Mouse (Mus musculus) hindbrain, embryonic 16.5 days (tissue): ENCODE results near the gene Gch1. TPM values are rescaled to one million over a fixed set of nuclear protein-coding genes. Genes with fewer than 3 reads are reported as not detected.
"Not testable (repeated sequence)": the region's sequence is repeated elsewhere in the genome, so short reads cannot be mapped to it uniquely, and the experiment has no call there.

Experiments
- ATAC-seq: fragments of 200-750 bp; cut with Nextera tagmentation; 2 replicates; pipeline ENCODE4 v1.8.0; 2017; ENCODE audit warnings: moderate TSS enrichment, moderate library complexity
- H3K27ac ChIP-seq: fragments of 300-500 bp; sonication (generic); 2 replicates; pipeline ENCODE4 v1.5.1; 2014; ENCODE audit warnings: low read depth, mild to moderate bottlenecking, control low read depth, low read length, moderate library complexity
- H3K27me3 ChIP-seq: fragments of 300-500 bp; sonication (generic); replicated peaks from 2 replicates; pipeline ENCODE4 v1.6.1; 2014; ENCODE audit warnings: low read length; ENCODE audit not compliant: control insufficient read depth, insufficient read depth
- H3K36me3 ChIP-seq: fragments of 300-500 bp; sonication (generic); 2 replicates; pipeline ENCODE4 v1.6.1; 2014; ENCODE audit warnings: mild to moderate bottlenecking, low read length, moderate library complexity, mixed read lengths; ENCODE audit not compliant: control insufficient read depth, insufficient read depth
- H3K4me1 ChIP-seq: fragments of 300-500 bp; sonication (generic); 2 replicates; pipeline ENCODE4 v1.6.1; 2014; ENCODE audit warnings: low read depth, low read length; ENCODE audit not compliant: control insufficient read depth, insufficient read depth
- H3K4me2 ChIP-seq: fragments of 300-500 bp; sonication (generic); 2 replicates; pipeline ENCODE4 v1.6.1; 2014; ENCODE audit warnings: mild to moderate bottlenecking, low read length, control low read depth, moderate library complexity
- H3K4me3 ChIP-seq: fragments of 300-500 bp; sonication (generic); 2 replicates; pipeline ENCODE4 v1.5.1; 2014; ENCODE audit warnings: mild to moderate bottlenecking, low read length, control low read depth, moderate library complexity
- H3K9ac ChIP-seq: fragments of 300-500 bp; sonication (generic); 2 replicates; pipeline ENCODE4 v1.6.1; 2014; ENCODE audit warnings: low read depth, mild to moderate bottlenecking, control low read depth, low read length, moderate library complexity
- H3K9me3 ChIP-seq: fragments of 300-500 bp; sonication (generic); 2 replicates; pipeline ENCODE4 v1.6.1; 2014; ENCODE audit warnings: mild to moderate bottlenecking, low read length, moderate library complexity; ENCODE audit not compliant: control insufficient read depth
- WGBS: fragments of 180-500 bp; shearing (Covaris S2); extraction: QIAGEN DNeasy Blood & Tissue Kit; methylation state at CpG from one replicate; pipeline ENCODE4 v1.1.7; 2014; 5-methylcytosine and 5-hydroxymethylcytosine counted together
- polyA plus RNA-seq: library from polyadenylated mRNA; unstranded; fragments of >200 nt; fragmentation: Nextera tagmentation; extraction: Ambion mirVana; gene quantifications from 2 replicates; pipeline ENCODE4 v1.2.1, GENCODE M21; 2015

The Gch1 gene
- polyA plus RNA-seq, 1 experiment from 2014 or later: 6.3 TPM

DNA sequence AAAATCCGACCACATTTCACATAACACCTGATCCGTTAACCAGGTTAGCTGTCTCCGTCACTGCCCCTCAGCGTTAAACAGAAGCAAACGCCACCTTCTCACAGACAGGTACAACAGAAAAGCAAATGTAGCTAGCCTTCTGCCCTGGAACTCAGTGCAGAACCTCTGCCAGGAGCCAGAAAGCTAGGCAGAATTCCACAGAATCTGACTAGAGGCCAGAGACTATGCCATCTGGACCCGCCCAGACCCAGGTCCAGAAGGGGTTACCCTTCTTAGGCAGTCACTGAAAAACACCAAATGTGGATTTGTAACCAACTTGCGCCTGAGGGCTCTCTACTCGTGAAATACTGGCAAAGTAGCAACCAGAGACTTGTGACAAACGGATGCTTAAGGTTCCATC lies 77.9 kb downstream of the Gch1 start:
- no peak for ATAC-seq
- no peak overlapping the region for H3K4me3 ChIP-seq
- no peaks in the 10 kb centered on the region for H3K36me3 ChIP-seq
- no peaks in the 10 kb centered on the region for H3K27me3 ChIP-seq
- H3K9me3 ChIP-seq: no peaks in the 10 kb centered on the region
- 57% methylated on average over 9 of the region's 9 CpGs for WGBS
- no peak overlapping the region for H3K27ac ChIP-seq
- no peaks in the 10 kb centered on the region for H3K4me1 ChIP-seq
- no peak overlapping the region for H3K4me2 ChIP-seq
- H3K9ac ChIP-seq: no peak overlapping the region

DNA sequence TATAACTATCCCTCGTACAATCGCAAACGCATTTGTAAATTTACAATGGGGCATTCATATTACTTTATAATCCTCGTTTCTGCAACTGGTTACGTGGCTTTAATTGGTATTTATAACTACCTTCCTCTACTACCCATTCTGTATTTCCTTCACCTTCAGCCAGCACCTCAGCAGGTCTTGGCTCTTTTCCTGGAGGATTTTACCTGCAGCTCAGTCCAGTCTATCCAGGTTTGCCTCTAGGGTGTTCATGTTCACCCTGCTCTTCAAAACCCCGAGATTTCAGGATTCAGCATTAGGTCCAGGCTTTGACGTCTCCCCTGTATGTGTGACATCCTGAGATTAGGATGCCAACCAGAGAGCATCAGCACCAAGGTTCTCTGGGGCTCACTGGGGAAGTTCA lies 78.8 kb downstream of the Gch1 start:
- not testable (repeated sequence) for H3K9me3 ChIP-seq, ATAC-seq, H3K4me3 ChIP-seq, H3K27me3 ChIP-seq, H3K4me1 ChIP-seq, H3K36me3 ChIP-seq, H3K4me2 ChIP-seq, H3K9ac ChIP-seq, H3K27ac ChIP-seq
- WGBS: 88% methylated on average over 5 of the region's 7 CpGs

DNA sequence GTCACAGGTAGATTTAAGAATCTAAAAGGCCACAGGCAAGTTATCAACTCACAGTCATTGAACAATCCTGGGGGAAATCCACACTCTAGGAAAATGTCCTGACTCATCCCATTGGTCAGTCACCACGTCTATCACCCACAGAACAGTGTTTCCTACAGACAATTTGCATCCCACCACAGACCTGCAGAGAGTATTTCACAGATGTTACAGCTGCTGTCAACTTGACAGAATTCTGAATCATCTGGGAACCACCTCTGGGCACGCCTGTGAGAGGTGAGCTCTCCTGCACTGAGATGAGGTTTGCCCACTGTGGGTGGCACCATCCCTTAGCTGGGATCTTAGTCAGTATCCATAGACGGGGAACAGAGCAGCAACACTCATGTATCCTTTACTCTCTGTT lies 81.8 kb downstream of the Gch1 start:
- no peaks in the 10 kb centered on the region for H3K4me1 ChIP-seq
- H3K9ac ChIP-seq: no peak overlapping the region
- H3K27ac ChIP-seq: no peak overlapping the region
- no peak overlapping the region for H3K4me2 ChIP-seq
- no peak for ATAC-seq
- H3K4me3 ChIP-seq: no peak overlapping the region
- no peaks in the 10 kb centered on the region for H3K27me3 ChIP-seq
- H3K9me3 ChIP-seq: no peaks in the 10 kb centered on the region
- H3K36me3 ChIP-seq: 0 out of 2 replicates have a peak, but pooled peaks cover 2% of the 10 kb centered on the region
- WGBS: 89% methylated on average over 3 of the region's 3 CpGs

DNA sequence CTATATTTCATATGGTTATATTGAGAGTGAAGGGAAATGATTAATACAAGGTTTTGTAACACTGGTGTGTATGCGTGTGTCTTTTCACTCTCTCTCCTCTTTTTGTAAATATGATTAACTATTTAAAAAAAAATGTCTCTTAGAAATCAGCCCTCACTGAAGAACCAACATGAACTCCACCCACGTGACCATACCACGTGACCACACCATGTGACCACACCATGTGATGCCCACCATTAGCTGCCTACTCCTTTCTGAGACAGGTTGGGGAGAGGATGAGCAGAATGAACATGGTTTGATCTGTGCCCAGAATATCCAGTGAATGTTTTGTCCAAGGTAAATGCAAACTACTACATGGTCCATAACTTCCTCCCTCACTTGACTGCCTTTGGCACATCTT lies 83.5 kb downstream of the Gch1 start:
- 96% methylated on average over 3 of the region's 3 CpGs for whole genome bisulfite sequencing

DNA sequence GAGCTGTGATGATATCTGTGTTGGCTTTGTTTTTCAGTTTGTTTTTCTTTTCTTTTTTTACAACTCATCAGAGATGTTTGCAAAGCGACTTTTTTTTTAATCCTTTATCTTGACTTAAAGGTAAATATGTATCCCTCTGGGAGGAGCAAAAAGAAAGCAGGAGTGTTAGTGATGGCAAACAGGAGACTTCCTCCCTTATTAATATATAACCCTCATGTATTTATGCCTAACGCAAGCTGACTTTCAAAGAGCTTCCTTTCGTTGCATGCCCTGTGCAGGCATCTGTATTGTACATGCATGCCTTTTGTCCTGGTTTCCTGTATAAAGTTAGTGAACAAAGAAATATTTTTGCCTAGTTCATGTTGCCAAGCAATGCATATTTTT lies 84.0 kb downstream of the Gch1 start:
- H3K36me3 ChIP-seq: 0 out of 2 replicates have a peak, but pooled peaks cover 2% of the 10 kb centered on the region
- no peak overlapping the region for H3K4me2 ChIP-seq

More for the DNA sequence above, 83.5 kb downstream of the Gch1 start:
- no peaks in the 10 kb centered on the region for H3K27me3 ChIP-seq
- ATAC-seq: no peak
- H3K4me1 ChIP-seq: no peaks in the 10 kb centered on the region
- H3K4me3 ChIP-seq: no peak overlapping the region
- H3K9me3 ChIP-seq: no peaks in the 10 kb centered on the region
- no peak overlapping the region for H3K27ac ChIP-seq
- H3K4me2 ChIP-seq: no peak overlapping the region
- H3K36me3 ChIP-seq: 0 out of 2 replicates have a peak, but pooled peaks cover 2% of the 10 kb centered on the region
- no peak overlapping the region for H3K9ac ChIP-seq

DNA sequence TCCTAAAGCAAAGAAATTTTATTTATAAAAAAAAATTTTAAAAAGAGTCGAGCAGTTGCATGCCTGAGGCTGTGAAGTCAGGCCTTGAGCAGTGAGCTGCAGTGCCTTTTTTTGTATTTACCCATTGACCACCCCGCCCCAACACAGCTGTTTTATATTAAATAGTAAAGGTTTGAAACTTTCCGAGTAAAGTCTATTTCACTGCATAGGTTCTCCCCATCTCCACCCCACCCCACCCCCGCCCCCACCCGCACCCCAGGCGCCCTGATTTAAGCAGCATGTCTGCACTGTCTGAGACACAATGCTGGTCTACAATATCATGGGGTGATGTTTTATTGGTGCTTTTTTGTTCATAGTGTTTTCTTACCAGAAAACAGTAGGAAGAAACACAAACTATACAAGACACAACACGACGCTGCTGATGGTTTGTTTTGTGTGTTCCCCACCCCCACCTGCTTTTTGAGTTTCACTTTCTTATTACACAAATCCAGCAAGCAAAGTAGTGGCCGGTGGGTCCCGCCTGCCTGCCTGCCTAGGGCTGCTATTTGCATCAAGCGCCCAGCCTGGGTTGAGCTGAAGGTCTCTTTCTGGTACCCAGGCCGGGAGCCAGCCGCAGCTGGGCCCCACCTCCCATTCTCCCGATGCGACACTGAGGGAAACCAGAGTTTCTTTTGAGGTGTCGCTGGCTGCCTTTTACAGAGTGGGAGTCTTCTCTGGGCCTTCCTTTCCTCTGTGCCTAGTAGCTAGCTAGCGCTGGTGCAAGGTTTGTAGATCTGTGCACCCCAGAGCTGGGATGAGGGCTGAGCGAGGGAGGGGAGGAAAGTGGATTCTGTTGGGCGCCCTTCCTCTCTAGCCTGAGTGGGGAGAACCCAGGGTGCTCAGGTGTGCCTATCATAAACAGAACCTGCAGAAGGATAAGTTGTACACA lies 84.7 kb downstream of the Gch1 start:
- whole genome bisulfite sequencing: 37% methylated on average over 19 of the region's 19 CpGs
- Histone ChIP-seq H3K4me2 (no peak overlapping the region), H3K36me3 (0 out of 2 replicates have a peak, but pooled peaks cover 2% of the 10 kb centered on the region), H3K27me3 (no peaks in the 10 kb centered on the region), H3K27ac (no peak overlapping the region), H3K9ac (no peak overlapping the region), H3K9me3 (no peaks in the 10 kb centered on the region), H3K4me1 (no peaks in the 10 kb centered on the region), H3K4me3 (no peak overlapping the region)
- no peak for ATAC-seq

More for the DNA sequence above, 84.0 kb downstream of the Gch1 start:
- ATAC-seq: no peak
- no peak overlapping the region for H3K9ac ChIP-seq
- no peaks in the 10 kb centered on the region for H3K4me1 ChIP-seq
- no peaks in the 10 kb centered on the region for H3K27me3 ChIP-seq
- WGBS: 85% methylated on average over 3 of the region's 3 CpGs
- no peak overlapping the region for H3K4me3 ChIP-seq
- no peak overlapping the region for H3K27ac ChIP-seq
- no peaks in the 10 kb centered on the region for H3K9me3 ChIP-seq

Other genes starting within 250 kb of the Gch1 start
- 12.8 and 15.3 TPM in 2 replicates for gene Wdhd1, start 87.4 kb upstream of the Gch1 start, polyA plus RNA-seq
- 1.7 and 2.6 TPM in 2 replicates for gene Socs4, start 87.5 kb upstream of the Gch1 start, polyA plus RNA-seq
- 38.8 and 49.0 TPM in 2 replicates for gene Mapk1ip1l, start 108.9 kb upstream of the Gch1 start, polyA plus RNA-seq
- gene Lgals3, start 178.3 kb upstream of the Gch1 start, polyA plus RNA-seq: 4.0 and 4.7 TPM in 2 replicates
- gene Dlgap5, start 229.0 kb upstream of the Gch1 start, polyA plus RNA-seq: 6.3 and 9.0 TPM in 2 replicates